Mouse (Mus musculus): ENCODE measurements at regions not wholly inside any gene's neighbourhood (a gene's known extent, or its start where the extent isn't known, plus 50 kb on each side); places are given as distances from the start of the nearest gene placed in this dataset.

DNA sequence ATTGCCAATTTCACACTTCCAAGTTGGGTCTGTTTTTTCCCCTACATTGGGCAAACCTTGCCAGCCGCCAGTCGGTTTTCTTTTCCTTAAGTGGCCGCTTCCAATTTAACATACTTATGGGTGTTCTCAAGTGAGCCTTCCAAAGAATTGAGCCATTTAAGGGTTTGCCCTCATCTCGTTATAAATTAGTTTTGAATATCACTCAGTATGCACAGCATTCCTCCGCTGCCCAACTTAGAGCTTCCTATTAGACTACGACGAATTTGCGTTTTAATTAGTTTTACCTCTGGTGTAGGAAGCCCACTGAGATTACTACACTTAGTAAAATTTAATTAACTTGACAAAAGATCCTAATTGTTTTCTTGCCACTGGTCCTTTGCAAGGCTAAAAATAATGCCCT lies 209.9 kb downstream of the Cdh11 start:
- DNase-seq (ENCODE audit: low spot score) = no peak

DNA sequence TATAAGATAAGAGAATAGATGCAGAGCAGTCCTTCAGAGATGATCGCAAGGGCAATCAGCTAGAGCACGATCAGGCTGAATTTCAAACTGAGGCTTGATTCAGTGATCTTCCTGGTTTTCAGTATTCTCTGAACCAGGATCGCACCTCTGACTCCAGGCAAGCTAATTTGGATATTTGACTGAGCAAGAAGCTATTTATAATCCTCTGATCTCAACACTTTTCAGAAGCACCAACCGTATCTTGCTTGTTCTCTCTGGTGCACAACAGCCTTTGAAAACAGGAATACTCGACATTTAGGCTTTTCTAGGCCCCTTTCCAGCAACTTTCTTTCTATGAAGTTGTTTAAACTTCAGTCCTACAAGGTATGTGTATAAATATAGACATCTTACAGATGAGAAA lies 217.7 kb downstream of the Cdh11 start:
- no peak for DNase-seq (ENCODE audit: low spot score)

DNA sequence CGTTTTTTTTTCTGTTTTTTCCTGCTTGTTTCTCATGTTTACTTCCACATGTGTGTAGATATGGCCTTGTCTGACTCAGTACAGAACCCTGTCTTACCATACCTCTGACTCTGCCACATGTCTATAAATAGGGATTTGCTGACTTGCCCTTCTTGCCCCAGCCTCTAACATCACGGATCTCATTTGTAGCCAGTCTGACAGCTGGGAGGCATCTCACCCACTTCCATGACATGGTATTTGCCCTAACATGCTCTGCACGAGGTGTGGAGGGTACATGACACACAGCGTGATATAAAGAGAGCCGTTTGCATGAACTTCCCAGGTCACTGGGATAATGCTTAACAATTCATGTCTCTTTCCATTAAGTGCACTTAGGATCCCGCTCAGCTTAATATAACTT lies 231.2 kb downstream of the Cdh11 start:
- DNase-seq (ENCODE audit: low spot score) = no peak

DNA sequence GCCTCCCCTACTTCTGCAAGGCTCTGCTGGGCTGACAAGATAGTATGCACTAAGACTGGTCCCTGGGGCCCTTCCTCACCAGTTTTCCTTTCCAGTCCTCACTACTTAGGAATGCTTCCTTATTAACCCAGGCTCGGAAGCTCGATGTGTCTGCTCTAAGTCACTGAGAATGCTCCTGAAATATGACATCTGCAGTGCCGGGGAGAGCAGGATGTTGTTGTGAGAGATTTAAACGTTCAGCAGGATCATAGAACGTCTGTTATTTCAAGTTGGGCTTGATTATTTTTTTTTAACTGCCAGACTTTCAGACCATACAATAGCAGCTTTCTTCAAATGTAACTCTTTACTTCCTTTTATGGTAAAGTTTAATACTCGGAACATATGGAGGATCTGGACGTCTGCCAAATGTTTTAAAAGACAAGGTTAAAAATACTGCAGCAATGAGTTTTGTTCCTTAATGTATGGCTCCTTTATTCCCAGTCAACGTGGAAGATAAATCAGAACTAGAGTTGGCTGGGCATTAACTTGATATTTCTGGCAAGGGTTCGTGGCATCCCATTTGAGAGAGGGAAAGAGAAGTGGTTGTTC lies 232.0 kb downstream of the Cdh11 start:
- DNase-seq (ENCODE audit: low spot score) = peak; percentile 30

DNA sequence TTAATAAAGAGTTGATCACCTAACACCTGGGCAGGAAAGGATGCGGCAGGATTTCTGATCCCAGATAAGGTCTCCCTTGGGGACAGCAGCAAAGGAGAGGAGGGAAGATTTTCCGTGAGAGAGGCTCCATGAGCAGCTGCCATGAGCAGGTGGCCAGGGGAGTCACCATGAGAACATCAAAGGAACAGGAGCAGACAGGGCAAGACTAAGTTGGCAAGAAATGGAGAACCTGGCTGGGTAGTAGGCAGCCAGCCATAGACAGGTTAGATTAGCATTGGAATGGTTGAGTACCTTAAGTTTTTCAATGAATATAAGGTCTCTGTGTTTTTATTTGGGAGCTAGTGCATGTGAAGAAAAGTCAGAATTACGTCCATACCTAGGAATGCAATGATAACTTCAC lies 246.6 kb downstream of the Cdh11 start:
- DNase-seq (ENCODE audit: low spot score) = no peak

DNA sequence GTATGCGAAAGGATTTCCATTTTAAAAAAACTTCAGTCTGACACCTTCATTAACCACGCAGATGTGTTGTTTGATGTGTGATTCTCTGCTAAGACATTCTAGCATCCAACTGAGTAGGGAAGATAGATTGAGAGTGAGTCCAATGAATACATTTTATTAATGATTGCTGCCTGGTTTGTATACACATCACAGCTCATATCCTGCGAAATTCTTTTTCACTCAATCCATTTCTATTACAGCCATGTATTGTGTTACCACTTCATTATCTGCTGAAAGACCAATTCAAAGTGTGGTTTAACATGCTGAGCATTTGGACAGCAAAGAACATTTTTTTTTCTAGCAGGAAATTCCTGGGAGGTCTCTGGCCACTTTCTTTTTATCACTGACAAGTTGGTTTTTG lies 247.4 kb downstream of the Cdh11 start:
- no peak for DNase-seq (ENCODE audit: low spot score)

DNA sequence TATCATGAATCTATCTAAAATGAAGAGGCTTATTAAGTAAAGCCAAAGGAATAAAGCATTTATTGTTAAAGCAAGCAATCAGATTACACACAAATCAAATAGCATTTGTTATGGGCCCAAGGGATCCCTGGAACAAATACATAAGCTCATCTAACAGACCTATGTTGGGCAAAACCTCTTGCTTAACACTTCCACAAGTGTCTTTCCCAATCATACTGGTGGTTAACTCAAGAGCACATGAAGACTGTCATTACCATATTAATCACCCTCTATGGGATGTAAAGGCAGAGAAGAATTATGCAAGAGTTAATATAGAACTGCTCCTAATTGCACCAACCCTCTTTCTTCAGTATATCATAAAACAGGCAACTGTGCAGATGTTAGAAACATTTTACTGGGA lies 267.0 kb downstream of the Cdh11 start:
- DNase-seq (ENCODE audit: low spot score) = no peak

DNA sequence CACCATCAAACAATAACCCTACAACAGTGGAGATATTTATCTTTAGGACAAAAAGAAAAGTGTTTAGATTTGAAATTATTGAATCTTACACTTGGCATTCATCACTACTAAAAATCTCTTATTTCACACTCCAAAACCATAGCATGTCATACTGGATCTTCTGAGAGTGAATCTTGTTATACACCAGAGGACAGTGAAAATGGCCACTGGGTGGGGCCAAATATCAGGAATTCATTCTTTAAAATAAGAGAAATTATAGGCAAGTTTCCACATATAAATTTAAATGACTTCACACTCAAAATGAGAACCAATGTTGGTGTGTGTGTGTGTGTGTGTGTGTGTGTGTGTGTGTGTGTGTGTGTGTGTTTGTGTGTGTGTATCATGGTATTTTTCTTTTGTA lies 269.7 kb downstream of the Cdh11 start:
- no peak for DNase-seq (ENCODE audit: low spot score)

DNA sequence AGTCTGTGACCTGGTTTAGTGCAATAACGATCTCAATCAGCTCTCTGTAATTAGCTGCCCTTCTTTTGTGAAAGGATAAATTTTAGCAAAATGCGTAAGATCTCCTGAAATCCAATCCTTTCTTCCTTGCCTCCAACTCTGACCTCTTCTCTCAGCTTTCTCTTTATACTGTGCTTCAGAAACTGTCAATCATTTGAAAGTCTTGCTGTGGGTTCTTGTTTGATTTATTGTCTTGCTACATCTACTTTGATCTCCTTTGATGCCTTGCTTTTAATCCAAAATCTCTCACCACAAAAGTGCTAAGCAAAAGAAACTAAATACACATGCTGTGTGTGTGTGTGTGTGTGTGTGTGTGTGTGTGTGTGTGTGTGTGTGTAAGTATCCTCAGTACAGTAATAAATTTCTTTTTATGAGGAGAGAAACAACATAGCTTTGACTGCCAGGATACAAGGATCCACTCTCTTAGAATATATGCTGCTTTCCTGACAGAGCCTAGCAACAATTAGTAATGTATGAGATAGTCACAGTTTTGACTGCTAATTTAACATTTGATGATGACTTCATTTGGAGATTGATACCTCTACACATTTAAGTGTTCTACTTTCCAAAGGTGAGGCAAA lies 270.5 kb downstream of the Cdh11 start:
- DNase-seq (ENCODE audit: low spot score) = no peak

DNA sequence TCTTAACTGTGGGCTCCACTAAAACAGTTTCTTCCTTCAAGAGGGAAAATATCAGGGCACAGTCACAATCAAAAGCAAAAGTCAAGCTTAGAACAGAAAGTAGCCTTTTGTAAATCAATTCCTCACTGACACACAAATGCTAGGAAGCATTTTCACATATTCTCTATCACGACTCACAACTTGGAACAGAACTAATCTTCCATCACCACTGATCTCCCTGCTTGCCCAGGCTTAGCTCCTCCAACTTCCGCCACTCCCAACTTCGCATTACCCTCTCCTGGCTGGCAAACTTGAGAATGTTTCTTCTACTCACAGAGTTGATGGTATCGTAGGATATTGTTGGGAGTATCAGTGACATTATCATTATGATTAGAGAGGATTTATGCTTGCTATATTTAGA lies 284.7 kb downstream of the Cdh11 start:
- DNase-seq (ENCODE audit: low spot score) = no peak

DNA sequence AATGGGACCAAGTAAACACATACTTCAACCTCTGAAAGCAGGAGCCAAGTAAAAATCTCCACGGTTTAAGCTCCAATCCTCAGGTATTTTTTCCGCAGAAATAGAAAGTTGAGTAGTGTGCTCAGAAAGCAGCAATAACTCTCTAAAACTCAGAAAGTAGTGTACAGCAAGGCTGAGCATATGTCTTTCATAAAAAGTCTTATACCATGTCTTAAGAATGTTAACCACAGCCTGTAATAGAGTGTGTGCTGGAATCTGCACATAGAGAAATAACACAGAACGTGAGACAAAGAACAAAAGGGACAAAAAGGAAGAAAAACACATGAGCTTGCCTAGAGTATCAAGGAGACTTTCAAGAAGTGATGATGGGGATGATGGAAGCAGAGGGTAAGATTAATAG lies 285.2 kb downstream of the Cdh11 start:
- DNase-seq (ENCODE audit: low spot score) = no peak

DNA sequence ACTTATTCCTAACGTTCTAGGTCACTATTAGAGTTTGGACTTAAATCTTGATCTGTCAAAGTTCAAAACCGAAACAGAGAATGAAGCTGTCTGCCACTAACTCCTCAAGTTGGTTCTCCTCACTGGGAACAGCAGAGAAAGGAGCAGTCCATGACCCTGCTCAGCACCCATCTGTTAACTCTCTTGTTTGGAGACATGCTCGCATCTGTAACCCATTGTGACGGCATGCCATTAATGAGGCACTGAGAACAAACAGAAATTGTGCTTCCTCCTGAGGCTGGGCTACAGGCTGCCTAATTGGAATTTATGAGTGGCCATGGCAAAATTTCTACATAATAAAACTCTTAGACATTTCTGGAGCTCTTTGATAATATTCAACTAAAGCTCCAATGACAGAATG lies 286.4 kb downstream of the Cdh11 start:
- DNase-seq (ENCODE audit: low spot score) = no peak

DNA sequence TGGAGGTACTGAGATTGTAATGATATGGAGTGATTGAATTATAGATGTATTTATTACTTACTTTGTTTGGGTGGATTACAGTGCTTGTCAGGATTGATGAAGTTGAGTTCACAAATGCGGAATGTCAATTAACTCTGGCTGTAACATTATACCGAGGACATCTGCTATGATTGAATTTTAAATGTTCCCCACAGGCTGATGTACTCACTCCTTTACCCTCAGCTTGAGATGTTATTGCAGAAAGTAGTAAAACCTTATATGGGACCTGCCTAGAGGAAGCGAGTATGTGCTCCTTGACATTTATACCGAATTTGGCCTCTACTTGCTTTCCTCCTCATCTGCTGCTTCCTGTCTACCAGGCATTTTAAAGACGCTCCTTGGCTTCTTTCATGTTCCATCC lies 288.3 kb downstream of the Cdh11 start:
- DNase-seq (ENCODE audit: low spot score) = no peak

DNA sequence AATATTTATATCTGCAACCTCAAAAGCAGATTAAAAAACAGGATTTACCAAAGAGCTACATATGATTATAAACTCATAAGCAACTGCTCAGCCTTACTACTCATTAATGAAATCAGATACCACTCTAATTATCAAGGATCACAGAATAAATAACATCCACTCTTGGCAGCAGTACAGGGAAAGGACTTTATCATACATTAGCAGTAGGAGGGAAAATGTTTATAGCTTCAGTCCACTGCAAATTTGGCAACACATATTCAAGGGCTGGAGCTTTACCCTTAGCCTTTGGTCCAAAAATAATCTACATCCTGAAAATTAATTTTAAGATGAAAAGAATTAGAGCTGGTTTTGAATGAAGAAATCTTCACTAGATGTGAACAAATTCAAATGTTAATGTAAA lies 288.7 kb downstream of the Cdh11 start:
- no peak for DNase-seq (ENCODE audit: low spot score)

DNA sequence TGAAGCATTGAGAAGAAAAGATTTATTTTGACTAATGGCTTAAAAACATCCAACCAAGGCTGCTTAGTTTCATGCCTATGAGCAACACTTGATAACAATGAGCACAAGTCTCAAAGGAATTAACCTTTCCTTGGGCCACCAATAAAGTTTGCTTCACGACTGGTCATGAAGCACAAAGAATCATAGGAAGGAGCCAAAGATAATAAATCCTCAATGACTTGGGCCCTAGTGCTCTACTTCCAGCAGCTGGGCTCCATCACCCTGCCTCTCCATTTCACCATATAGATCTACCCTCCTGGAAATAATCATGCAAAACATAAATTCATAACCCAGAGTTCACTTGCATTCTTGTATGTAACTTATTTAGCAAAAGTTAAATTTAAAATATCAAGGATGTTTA lies 289.4 kb downstream of the Cdh11 start:
- no peak for DNase-seq (ENCODE audit: low spot score)

DNA sequence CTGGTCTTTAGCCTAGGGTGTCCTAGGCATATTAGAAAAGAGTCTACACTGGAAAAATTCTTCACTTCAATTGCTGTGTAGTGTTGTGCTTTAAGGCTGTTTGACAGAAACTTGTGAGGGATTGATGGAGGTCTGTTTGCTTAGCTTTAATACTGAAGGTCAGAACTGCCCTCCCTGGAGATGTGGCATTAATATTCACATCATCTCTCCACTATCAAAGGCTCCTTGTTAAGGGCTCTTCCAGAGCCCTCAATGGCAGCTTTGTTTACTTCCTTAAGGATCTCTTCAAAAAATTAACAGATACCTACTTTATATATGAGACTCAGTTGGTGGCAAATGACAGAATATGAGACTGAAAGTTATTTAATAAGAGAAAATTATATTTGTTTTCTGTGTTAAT lies 294.4 kb downstream of the Cdh11 start:
- DNase-seq (ENCODE audit: low spot score) = no peak

DNA sequence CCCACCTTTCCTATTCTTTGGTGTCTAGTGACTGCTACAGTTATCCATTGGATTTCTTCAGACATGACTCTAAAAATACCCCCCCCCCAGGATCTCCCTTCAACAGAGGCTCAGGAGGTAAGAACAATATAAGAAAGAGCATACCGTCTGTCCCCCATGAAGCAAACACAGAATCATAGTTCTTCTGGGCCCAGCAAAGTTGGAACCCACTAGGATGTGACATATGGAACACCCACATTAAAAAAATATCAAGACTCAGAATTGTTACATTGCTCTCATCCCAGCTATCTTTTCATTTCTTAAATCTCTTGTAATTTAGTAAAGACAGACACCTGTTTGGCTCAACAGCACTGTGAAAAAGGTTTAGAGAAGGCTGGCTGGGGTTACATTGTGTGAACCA lies 297.2 kb downstream of the Cdh11 start:
- no peak for DNase-seq (ENCODE audit: low spot score)

DNA sequence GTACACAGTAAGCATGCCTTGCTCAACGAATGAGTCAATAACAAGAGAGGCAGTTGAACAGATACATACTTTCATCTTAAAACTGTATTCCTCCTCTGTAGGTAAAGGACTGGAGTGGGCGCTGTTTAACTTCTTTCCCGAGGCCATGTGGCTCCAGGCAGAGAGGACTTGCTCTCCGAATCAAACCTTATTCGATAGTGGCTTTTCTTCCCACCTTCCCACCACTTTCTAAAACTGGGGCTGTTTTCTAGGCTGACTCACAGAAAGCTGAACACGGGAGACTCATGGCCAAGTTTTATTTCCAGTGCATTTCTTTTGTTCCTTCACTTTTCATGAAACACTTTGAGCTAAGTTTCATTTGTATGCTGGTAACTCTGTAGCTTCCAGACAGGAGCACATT lies 297.6 kb downstream of the Cdh11 start:
- DNase-seq (ENCODE audit: low spot score) = no peak

DNA sequence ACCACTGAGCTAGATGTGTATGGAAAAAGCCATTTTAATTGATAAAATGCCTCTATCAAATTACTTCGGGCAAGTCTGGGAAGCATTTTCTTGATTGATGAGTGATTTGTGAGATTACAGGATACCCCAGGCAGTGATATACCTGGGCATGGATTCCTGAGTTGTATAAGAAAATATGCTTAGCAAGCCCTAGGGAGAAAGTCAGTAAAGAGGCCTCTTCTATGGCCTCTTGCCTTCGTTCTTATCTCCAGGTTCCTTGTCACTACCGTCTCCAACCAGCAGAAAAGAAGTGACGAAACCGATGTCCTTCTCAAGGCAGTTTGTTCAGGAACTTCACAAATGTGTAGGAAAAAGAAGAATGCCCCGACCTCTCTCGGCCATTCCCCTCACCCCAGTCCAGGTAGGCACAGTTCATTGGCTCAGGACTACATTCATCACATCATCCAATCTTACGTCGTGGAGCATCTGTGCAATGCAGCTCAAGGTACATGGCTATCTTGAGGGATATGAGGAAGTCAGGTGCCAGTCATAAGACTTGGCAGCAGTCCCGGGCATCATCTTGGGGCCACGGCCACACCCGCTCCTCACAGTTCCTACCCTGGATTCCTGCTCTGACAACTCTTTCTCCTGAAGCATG lies 310.2 kb downstream of the Cdh11 start:
- DNase-seq (ENCODE audit: low spot score) = no peak

DNA sequence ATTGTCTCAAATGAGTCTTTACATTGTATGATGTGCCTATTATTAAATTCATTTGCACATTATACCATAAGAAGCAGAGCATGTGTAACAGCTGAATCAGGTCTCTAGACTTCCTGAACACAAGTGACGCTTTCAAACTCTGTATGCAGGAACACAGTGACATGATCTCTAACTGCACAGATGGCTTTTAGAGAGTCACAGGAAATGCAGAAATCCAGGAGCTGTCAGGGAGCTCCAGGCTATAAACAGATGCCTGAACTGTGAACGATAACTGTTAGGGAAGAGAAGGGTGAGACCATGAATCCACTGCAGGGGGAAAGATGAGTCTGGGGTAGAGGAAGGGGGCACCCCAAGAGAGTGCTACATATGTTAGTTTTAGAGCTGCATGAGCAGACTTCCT lies 311.2 kb downstream of the Cdh11 start:
- no peak for DNase-seq (ENCODE audit: low spot score)

DNA sequence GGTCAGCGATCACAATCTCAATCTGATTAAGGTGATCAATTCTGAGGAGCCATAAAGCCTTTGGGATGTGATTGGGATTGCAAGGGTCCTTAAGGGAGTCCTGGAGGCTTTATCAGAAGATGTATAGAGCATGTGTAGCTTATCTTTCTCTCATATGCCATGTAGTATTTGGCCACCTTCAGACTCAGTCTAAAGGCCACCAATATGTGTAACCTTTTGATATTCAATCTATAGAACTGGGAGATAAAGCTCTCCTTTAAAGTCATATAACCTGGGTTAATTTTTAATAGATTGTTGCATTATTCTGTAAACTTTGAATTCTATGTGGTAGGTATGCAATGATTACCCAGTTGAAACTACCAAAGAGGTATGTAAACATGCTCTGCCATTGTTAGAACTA lies 314.1 kb downstream of the Cdh11 start:
- DNase-seq (ENCODE audit: low spot score) = no peak

DNA sequence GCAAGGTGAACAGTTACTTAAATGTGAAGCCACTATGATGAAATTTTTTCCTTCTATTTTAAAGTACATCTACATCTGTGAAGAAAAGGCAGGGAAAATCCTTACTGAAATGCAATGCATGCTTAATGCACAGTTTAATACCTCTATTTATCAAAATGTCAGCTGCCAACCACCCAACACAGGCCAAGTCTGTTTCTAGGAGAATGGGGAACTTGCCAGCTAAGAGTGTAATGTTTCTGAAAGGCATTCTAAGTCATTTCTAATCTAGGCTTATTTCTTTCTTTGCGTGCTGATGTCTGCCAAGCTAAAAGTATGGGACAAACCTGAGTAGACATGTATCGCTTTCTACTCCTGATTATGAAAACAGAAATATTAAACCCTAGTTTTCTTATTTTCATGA lies 322.8 kb downstream of the Cdh11 start:
- DNase-seq (ENCODE audit: low spot score) = no peak

DNA sequence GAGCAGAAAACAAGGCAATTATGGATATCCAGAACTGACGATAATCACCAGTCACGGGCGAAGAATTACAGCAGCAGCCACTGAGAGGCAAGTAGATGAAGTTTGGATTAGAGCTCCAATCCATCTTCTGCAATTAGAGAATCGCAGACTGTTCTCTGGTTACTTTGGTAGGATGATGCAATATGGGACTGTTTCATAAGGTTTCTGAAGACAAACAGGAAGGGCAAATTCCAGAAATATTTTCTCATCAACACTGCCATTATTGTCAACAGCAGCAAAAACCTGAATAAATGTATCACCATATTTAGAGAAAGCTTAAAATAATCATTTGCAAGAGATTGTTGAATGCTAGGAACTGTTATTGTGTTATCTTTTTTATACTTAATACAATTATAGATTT lies 342.4 kb downstream of the Cdh11 start:
- no peak for DNase-seq (ENCODE audit: low spot score)

DNA sequence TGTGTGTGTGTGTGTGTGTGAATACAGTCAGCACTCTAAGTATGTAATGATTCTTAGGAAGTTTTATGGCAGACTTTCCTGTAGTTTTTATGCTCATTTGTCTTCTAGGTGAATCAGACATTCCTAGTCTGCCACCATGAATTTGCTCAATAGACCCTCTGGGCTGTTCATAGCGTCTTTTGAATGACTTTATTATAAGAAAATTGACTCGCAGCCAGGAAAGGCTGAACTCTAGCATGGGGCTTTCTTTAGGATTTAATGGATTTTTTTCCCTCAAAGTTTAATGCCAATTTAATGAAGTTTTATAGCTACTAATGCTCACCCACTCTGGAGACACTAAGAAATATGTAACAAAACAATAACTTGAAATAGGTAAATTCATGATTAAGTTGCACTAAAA lies 363.6 kb downstream of the Cdh11 start:
- DNase-seq (ENCODE audit: low spot score) = no peak
